Mouse (Mus musculus): ENCODE measurements around the gene Tmem247.
A peak's percentile ranks its signal among the peaks of the same experiment; 100 is the strongest.

Tmem247 gene

GRCm38 (mm10) chr17:86965121-86965520, 48.0 kb downstream of the Tmem247 start:
- DNase-seq: no peak

DNA sequence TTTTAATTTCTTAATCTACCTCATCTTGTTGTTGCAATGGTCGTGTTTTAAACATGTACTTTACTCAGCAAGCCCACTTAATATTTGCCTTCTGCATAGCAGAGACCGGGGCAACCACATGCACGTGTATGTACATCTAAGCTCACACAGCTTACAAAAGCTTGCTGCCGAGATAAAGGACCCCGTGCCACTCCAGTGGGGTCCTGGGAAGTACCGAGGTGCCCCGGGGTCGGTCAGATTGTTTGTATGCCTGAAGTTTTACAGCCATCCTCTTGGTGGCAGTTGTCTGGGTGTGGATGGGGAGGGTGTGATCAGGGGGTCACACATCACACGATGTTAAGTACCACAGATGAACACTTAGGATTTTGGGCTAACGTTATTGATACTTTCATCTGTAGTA, 48.9 kb downstream of the Tmem247 start:
- DNase-seq: no peak

DNA sequence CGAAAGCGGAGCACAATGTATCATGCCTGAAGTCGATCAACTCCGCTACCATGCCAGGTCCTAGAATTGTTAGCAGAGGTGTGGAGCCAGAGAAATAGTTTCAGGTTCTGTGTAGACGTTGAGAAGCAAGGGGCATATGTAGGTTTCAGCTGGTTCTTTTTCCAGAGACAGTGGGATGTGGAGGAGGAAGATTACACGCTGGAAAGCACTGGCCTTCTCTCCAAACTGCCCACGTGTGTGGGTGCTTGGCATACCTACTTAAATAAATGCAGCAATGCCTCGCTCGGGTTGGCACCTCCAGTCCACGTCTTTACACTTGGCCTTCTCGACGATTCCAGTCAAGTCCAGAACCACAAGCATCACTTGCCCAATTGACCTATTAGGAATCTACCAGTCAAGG, 49.9 kb downstream of the Tmem247 start:
- DNase-seq: no peak

DNA sequence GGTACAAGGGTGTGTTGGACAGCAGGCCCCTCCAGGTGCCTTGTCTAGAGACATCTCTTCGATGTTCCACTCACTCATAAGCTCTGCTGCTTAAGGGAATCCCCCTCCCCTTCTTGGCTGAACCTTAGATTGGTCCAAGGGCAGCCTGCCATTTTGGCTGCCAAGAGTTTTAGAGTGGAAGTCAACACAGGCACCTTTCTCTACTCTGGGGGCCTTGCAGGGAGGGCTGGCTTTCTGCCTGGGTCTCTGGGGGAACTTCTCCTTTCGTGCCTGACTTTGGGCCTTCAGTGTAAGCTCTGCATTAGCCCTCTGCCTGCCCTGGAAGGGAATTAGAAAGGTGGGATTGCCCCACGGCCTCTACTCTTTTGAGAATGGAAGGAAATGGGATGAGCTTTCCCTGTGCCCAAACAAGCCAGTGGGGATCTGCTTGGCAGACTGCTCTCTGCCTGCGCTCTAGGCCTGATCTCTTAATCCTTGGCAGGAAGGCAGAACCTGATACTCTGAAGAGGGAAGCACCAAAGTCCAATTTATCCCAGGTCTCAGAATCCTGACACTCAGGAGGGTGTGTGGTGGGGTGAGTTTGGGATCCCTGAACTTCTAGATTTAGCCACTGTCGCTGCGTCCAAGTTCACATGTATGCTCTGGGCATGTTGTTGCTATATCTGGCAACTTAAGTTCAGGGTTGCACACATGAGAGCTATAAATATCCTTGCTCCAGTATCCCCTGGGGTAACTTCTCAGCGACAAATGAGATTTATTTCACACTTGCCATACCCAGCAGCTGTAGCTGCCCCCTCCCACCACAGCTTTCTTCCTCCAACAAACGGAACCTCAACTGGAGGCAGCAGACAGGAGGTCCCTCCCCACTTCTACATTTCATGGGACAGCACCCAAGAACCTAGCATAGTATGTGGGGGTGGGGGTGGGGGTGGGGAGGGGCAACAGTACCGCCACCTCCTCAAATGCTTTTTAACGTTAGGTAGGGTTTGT, 50.7 kb downstream of the Tmem247 start:
- peak; percentile 64 for DNase-seq

GRCm38 (mm10) chr17:86968581-86968980, 51.4 kb downstream of the Tmem247 start:
- DNase-seq: peak; percentile 45

- peak; percentile 73 for DNase-seq
Measured at GRCm38 (mm10) chr17:86969582-86969981, 52.4 kb downstream of the Tmem247 start.

DNA sequence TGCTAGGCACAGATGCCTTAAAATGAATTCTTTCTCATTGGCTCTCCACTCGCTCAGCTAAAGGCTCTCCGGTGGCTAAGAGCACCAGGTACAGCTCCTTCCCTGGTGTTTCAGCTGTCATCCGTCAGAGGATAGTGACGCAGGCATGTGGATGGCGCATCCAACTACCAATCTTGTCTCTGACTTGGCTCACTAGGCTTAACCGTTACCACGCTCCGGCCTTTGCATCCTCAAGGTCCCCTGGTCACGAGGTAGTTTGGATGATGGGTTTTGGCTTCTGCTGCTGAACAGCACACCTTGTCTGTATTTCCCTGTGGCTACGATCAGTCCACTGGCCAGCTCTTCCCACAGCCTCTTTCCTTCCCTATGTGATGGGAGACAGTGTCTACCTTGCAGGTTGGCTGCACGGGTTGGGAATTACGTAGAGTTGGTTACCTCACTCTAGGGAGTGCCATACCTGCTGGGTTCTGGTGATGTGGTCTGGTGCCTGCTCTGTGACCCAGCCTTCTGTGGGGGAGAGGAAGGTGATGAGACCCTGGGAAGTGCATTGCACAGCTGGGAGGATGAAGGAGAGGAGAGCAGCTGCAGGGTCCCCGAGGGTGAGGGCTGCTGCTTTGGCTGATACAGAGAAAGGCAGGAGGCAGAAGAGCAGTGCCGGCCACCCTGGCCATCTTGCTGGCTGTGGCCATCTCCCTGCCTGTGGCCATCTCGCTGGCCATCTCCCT, 53.0 kb downstream of the Tmem247 start:
- peak; percentile 49 for DNase-seq

- no peak for DNase-seq
Measured at GRCm38 (mm10) chr17:86971036-86971435, 53.9 kb downstream of the Tmem247 start.

DNA sequence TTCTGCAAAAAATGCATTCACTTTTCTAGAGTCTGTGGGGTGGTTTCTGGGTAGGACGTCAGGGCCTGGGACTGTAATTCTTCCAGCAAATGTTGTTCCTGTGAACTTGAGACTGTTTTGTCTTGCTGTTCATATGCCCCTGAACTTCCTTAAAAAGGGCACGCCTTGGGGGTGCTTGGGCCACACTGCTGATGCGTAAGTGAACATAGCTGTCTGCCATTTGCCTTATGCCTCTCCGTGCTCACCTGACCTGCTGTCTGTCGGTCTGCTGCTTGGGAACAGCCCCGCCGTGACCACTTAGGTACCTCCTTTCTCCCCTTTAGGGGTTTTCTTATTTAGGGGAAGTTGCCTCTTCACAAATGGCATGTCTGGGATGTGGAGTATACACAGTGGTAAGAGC, 54.7 kb downstream of the Tmem247 start:
- DNase-seq: no peak
